Mouse (Mus musculus): ENCODE results near the gene Usp15. TPM values are rescaled to one million over a fixed set of nuclear protein-coding genes. Genes with fewer than 3 reads are reported as not detected.
A peak's percentile ranks its signal among the peaks of the same experiment; 100 is the strongest.

Gene Usp15
- polyA plus RNA-seq, 1 experiment from 2014 or later, result 68.2 TPM

DNA sequence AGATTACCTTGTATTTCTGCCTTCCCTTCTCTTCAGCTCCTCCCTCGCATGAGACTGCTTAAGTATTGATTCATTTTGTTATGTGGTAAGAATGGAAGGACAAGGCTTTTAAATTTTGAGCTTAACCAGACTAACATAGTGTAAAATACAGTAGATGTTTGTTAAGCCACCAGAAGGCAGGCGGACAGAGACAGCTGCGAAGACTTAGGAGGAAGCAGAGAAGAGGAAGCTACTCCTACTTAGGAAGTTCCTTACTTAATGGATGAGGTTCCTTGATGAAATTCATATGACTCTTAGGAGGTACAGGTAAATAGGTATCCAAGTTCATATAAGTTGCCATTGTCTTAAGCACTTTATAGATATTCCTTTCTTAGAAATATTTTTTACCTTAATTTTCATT lies 104.2 kb downstream of the Usp15 start:
- Histone ChIP-seq H3K4me2 (no peak overlapping the region), H3K4me3 (no peak overlapping the region), H3K9ac (no peak overlapping the region), H3K27me3 (no peaks in the 10 kb centered on the region), H3K4me1 (replicated peaks) (no peaks in the 10 kb centered on the region), H3K36me3 (no peaks in the 10 kb centered on the region), H3K9me3 (no peaks in the 10 kb centered on the region), H3K27ac (replicated peaks) (no peak overlapping the region)
- ATAC-seq (ENCODE audit: low read depth), result no peak
- WGBS, result 80% methylated on average over 3 of the region's 3 CpGs

DNA sequence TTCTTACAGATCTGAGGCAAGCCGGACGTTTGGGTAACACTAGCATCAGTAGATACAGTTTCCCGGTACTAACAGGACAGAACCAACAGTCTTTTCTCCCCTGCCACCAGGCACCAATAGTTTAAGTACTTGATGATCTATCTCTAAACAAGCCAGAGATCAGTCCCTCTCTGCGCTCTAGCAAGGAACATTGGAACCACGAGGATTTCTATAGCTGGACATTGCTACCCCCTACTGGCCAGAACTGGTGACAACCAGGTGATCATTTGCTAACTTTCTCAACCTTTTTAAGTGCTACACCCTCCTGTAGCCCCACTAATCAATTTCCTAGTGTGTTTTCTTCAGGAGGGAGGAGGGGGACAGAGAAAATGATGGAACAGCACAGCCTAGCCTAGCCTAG lies 105.1 kb downstream of the Usp15 start:
- H3K4me3 ChIP-seq, result no peak overlapping the region
- H3K27ac ChIP-seq (replicated peaks), result no peak overlapping the region
- no peak overlapping the region for H3K9ac ChIP-seq
- H3K27me3 ChIP-seq, result no peaks in the 10 kb centered on the region
- H3K4me2 ChIP-seq, result no peak overlapping the region
- no peaks in the 10 kb centered on the region for H3K4me1 ChIP-seq (replicated peaks)
- no peaks in the 10 kb centered on the region for H3K36me3 ChIP-seq
- 30% methylated on average over 5 of the region's 5 CpGs for WGBS
- ATAC-seq (ENCODE audit: low read depth), result peak; percentile 40; the same call in 1 of the 2 replicates
- H3K9me3 ChIP-seq, result no peaks in the 10 kb centered on the region

DNA sequence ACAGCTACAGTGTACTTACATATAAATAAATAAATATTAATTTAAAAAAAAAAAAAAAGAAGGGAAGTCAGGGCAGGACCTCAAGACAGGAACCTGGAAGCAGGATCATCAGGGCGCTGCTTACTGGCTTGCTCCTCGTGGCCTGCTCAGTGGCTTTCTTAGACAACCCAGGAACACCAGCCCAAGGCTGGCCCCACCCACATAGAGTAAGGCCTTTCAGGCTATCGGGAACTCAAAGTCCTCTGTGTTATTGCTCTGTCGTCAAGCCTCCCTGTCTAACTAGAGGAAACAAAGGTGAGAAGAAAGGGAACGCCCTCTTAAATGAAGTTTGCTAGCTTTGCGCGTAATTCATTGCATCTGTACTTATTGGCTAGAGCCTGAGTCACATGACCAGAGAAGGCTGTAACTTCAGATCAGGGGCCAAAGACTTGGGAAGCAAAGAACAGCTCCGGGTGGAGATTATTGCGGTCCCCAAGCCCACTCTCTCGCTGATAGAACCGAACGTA lies 107.3 kb downstream of the Usp15 start:
- Histone ChIP-seq H3K4me1 (replicated peaks) (peaks cover 7% of the 10 kb centered on the region), H3K4me2 (no peak overlapping the region), H3K9ac (no peak overlapping the region), H3K27me3 (no peaks in the 10 kb centered on the region), H3K4me3 (no peak overlapping the region), H3K36me3 (no peaks in the 10 kb centered on the region), H3K27ac (replicated peaks) (no peak overlapping the region), H3K9me3 (no peaks in the 10 kb centered on the region)
- no peak for ATAC-seq (ENCODE audit: low read depth)
- WGBS, result 79% methylated on average over 12 of the region's 12 CpGs

DNA sequence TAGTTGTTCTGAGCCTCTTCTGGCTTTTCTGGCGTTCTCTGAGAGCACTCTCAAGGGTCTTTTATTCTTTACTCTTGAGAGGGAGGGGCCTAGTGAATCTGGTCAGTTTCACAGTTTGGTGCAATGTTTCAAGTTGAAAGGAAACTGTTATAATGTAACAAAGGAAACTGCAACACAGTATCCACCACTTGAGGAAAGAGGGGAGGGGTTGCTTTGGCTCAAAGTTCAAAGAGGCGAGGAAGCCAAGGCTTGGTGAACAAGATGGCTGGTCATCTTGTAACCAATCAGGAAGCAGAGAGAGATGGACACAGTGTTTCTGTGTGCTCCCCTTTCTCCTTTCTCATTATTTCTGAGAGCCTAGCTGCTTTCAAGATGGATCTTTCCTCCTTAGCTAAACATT lies 109.9 kb downstream of the Usp15 start:
- H3K4me1 ChIP-seq (replicated peaks), result peaks cover 7% of the 10 kb centered on the region
- no peak overlapping the region for H3K9ac ChIP-seq
- H3K4me3 ChIP-seq, result no peak overlapping the region
- no peaks in the 10 kb centered on the region for H3K9me3 ChIP-seq
- ATAC-seq (ENCODE audit: low read depth), result no peak
- no peak overlapping the region for H3K27ac ChIP-seq (replicated peaks)
- WGBS, result 62% methylated on average over 2 of the region's 2 CpGs
- no peaks in the 10 kb centered on the region for H3K27me3 ChIP-seq
- no peak overlapping the region for H3K4me2 ChIP-seq
- H3K36me3 ChIP-seq, result no peaks in the 10 kb centered on the region

DNA sequence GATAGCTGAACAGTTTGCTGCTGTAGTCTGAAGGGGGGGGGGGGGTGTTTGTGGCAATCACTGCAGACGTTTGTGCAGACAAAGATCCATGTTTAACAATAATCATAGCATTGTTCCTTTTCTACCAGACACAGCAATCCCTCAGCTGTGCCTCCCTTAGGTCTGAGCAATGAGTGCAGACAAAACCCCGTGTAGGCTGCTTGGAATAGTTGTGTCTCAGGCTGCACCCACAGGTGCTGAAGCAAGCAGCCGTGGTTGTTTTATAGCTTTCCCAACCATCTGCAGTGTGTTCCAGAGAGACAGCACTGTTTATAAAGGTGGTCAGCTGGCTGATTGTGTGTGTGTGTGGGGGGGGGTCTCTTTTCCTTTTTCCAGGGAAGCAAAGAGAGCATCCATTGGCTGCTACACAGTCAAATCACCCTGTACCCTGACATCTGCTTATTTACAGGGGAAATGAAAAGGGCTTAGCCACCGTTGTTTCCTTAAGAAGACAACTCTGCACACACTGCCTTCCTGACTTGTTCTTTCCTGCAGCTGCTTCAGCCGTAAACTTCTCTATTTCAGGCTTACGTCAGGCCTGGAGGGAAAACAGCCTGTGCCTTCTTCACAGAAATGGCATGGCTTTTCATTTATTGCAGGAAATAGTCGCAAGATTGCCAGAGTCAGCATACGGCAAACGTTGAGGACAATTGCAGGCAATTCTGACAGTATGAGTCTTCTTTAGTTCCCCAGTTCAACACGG lies 111.7 kb downstream of the Usp15 start:
- ATAC-seq (ENCODE audit: low read depth), result peak; percentile 15; the same call in 1 of the 2 replicates
- no peaks in the 10 kb centered on the region for H3K27me3 ChIP-seq
- H3K4me1 ChIP-seq (replicated peaks), result peaks cover 7% of the 10 kb centered on the region
- 0 out of 2 replicates have a peak overlapping the region, but pooled peaks have one; percentile 13 for H3K27ac ChIP-seq (replicated peaks)
- no peaks in the 10 kb centered on the region for H3K36me3 ChIP-seq
- 28% methylated on average over 10 of the region's 10 CpGs for WGBS
- no peaks in the 10 kb centered on the region for H3K9me3 ChIP-seq
- no peak overlapping the region for H3K9ac ChIP-seq
- H3K4me2 ChIP-seq, result no peak overlapping the region
- no peak overlapping the region for H3K4me3 ChIP-seq

GRCm38 (mm10) chr10:123084307-123084706 lies 112.5 kb downstream of the Usp15 start:
- Histone ChIP-seq H3K36me3 (no peaks in the 10 kb centered on the region), H3K4me3 (no peak overlapping the region), H3K4me1 (replicated peaks) (peaks cover 7% of the 10 kb centered on the region), H3K27ac (replicated peaks) (no peak overlapping the region), H3K9ac (no peak overlapping the region), H3K9me3 (no peaks in the 10 kb centered on the region), H3K4me2 (no peak overlapping the region), H3K27me3 (no peaks in the 10 kb centered on the region)
- 0 out of 2 replicates have a peak, but pooled peaks have one; percentile 5 for ATAC-seq (ENCODE audit: low read depth)
- WGBS, result 57% methylated on average over 9 of the region's 9 CpGs

GRCm38 (mm10) chr10:123076245-123077023 lies 120.4 kb downstream of the Usp15 start, which contains the start of gene Mon2:
TSS of gene Mon2 (minus strand) at chr10:123076505.
- WGBS, result under 1% methylated on average over 58 of the region's 58 CpGs
- H3K4me3 ChIP-seq, result peak within 1 kb of the TSS; percentile 99
- peak within 1 kb of the TSS; percentile 75 for H3K4me2 ChIP-seq
- peaks cover 20% of the 10 kb centered on the region for H3K4me1 ChIP-seq (replicated peaks)
- H3K27ac ChIP-seq (replicated peaks), result peak within 1 kb of the TSS; percentile 85
- ATAC-seq (ENCODE audit: low read depth), result peak; percentile 99
- H3K36me3 ChIP-seq, result peaks cover 15% of the 10 kb centered on the region
- no peaks in the 10 kb centered on the region for H3K27me3 ChIP-seq
- peak within 1 kb of the TSS; percentile 95 for H3K9ac ChIP-seq
- no peaks in the 10 kb centered on the region; the same call in 1 of the 2 replicates for H3K9me3 ChIP-seq

GRCm38 (mm10) chr10:123075751-123076242 lies 121.0 kb downstream of the Usp15 start:
- H3K4me1 ChIP-seq (replicated peaks), result peaks cover 20% of the 10 kb centered on the region
- H3K4me3 ChIP-seq, result peak overlapping the region; percentile 99
- H3K9ac ChIP-seq, result peak overlapping the region; percentile 95
- peaks cover 16% of the 10 kb centered on the region for H3K36me3 ChIP-seq
- H3K27me3 ChIP-seq, result no peaks in the 10 kb centered on the region
- peak overlapping the region; percentile 75 for H3K4me2 ChIP-seq
- no peaks in the 10 kb centered on the region; the same call in 1 of the 2 replicates for H3K9me3 ChIP-seq
- H3K27ac ChIP-seq (replicated peaks), result peak overlapping the region; percentile 85
- peak; percentile 86 for ATAC-seq (ENCODE audit: low read depth)
- under 1% methylated on average over 45 of the region's 48 CpGs for WGBS

DNA sequence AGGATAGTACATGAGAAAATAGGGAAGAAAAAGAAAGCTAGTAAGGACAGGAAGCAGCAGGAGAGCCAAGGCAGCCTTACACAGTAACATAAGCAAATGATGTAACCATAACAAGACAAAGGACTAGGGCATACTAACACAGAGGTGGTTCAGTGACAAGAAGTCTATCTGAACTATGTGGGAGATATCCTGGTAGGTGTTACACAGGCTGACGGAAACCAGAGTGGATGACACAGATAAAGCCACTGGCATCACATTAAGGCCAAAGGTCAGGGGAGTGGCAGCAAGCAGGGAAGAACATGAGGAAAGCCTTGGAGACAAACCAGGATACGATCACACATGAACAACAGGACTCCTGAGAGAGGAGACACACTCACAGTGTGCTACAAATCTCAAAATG lies 124.8 kb downstream of the Usp15 start:
- no peak overlapping the region for H3K4me3 ChIP-seq
- H3K4me1 ChIP-seq (replicated peaks), result peaks cover 19% of the 10 kb centered on the region
- no peaks in the 10 kb centered on the region for H3K27me3 ChIP-seq
- H3K9me3 ChIP-seq, result peaks cover 4% of the 10 kb centered on the region; the same call in 1 of the 2 replicates
- H3K9ac ChIP-seq, result no peak overlapping the region
- H3K36me3 ChIP-seq, result peaks cover 30% of the 10 kb centered on the region
- H3K27ac ChIP-seq (replicated peaks), result no peak overlapping the region
- no peak overlapping the region for H3K4me2 ChIP-seq
- no peak for ATAC-seq (ENCODE audit: low read depth)
- 97% methylated on average over 2 of the region's 2 CpGs for WGBS

- Histone ChIP-seq H3K4me2 (no peak overlapping the region), H3K36me3 (peaks cover 10% of the 10 kb centered on the region; the same call in 1 of the 2 replicates), H3K4me3 (no peak overlapping the region), H3K27ac (replicated peaks) (no peak overlapping the region), H3K9ac (no peak overlapping the region), H3K27me3 (no peaks in the 10 kb centered on the region), H3K4me1 (replicated peaks) (no peaks in the 10 kb centered on the region), H3K9me3 (no peaks in the 10 kb centered on the region)
- 94% methylated on average over 2 of the region's 2 CpGs for WGBS
- no peak for ATAC-seq (ENCODE audit: low read depth)
Measured at GRCm38 (mm10) chr10:123063021-123063420, 133.8 kb downstream of the Usp15 start.

GRCm38 (mm10) chr10:123060831-123061230 lies 136.0 kb downstream of the Usp15 start:
- no peak overlapping the region for H3K4me2 ChIP-seq
- H3K27ac ChIP-seq (replicated peaks), result no peak overlapping the region
- peaks cover 4% of the 10 kb centered on the region; the same call in 1 of the 2 replicates for H3K4me1 ChIP-seq (replicated peaks)
- no peak overlapping the region for H3K4me3 ChIP-seq
- WGBS, result 96% methylated on average over 6 of the region's 6 CpGs
- H3K9ac ChIP-seq, result no peak overlapping the region
- no peaks in the 10 kb centered on the region for H3K9me3 ChIP-seq
- ATAC-seq (ENCODE audit: low read depth), result no peak
- peaks cover 10% of the 10 kb centered on the region; the same call in 1 of the 2 replicates for H3K36me3 ChIP-seq
- H3K27me3 ChIP-seq, result no peaks in the 10 kb centered on the region

DNA sequence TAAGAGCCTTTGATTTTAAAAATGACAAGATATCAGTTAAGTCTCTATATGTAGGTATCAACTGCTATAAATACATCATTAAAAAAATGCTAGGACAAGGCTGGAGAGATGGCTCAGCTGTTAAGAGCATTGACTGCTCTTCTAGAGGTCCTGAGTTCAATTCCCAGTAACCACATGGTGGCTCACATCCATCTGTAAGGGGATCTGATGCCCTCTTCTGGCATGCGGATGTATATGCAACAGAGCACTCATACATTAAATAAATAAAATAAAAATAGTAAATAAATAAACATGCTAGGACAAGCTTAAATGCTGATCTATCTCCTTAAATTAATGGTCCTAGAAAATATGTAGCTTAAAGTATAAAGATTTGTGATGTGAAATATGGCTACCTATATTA lies 139.7 kb downstream of the Usp15 start:
- H3K4me3 ChIP-seq, result no peak overlapping the region
- ATAC-seq (ENCODE audit: low read depth), result no peak
- no peaks in the 10 kb centered on the region for H3K9me3 ChIP-seq
- WGBS, result 90% methylated on average over 1 of the region's 1 CpGs
- peaks cover 4% of the 10 kb centered on the region; the same call in 1 of the 2 replicates for H3K4me1 ChIP-seq (replicated peaks)
- H3K27me3 ChIP-seq, result no peaks in the 10 kb centered on the region
- no peak overlapping the region for H3K4me2 ChIP-seq
- peaks cover 10% of the 10 kb centered on the region; the same call in 1 of the 2 replicates for H3K36me3 ChIP-seq
- no peak overlapping the region for H3K27ac ChIP-seq (replicated peaks)
- no peak overlapping the region for H3K9ac ChIP-seq
